Mouse (Mus musculus): ENCODE measurements around the gene Bud23. TPM values are rescaled to one million over a fixed set of nuclear protein-coding genes. Genes with fewer than 3 reads are reported as not detected.
"Not testable (repeated sequence)": the region's sequence is repeated elsewhere in the genome, so short reads cannot be mapped to it uniquely, and the experiment has no call there.

Gene Bud23
- 38.3 TPM in 2 replicates for polyA plus RNA-seq (2015; fragmentation: Nextera tagmentation; extraction: Ambion mirVana)

- DNase-seq; ATAC-seq; H3K9me3 ChIP-seq (ENCODE audit: low read length); H3K4me1 ChIP-seq (ENCODE audit: insufficient read depth); H3K27me3 ChIP-seq (ENCODE audit: insufficient read depth, low read length): not testable (repeated sequence)
- peak within 1 kb of the TSS; percentile 87 for H3K4me3 ChIP-seq (ENCODE audit: low read depth, low read length)
- H3K4me2 ChIP-seq (ENCODE audit: low read depth, low read length), result peak within 1 kb of the TSS; percentile 98
- H3K27ac ChIP-seq (ENCODE audit: low read depth), result peak within 1 kb of the TSS; percentile 74
- peaks cover 16% of the 10 kb centered on the region for H3K36me3 ChIP-seq (replicated peaks; ENCODE audit: insufficient read depth, low read length)
- H3K9ac ChIP-seq (replicated peaks), result peak within 1 kb of the TSS; percentile 91
- 66% methylated on average over 8 of the region's 9 CpGs for WGBS (ENCODE audit: insufficient replicate concordance)
Measured at GRCm38 (mm10) chr5:135064909-135065446, at the start of gene Bud23. TSS of gene Bud23 (minus strand) at chr5:135064959.

- TF ChIP-seq CTCF (IDR thresholded peaks at IDR 0.05; ENCODE audit: low read depth), result no peak
- H3K27ac ChIP-seq (ENCODE audit: low read depth), result no peak overlapping the region
- H3K4me3 ChIP-seq (ENCODE audit: low read depth, low read length), result no peak overlapping the region
- DNase-seq, result no peak
- no peak for ATAC-seq
- no peaks in the 10 kb centered on the region for H3K36me3 ChIP-seq (replicated peaks; ENCODE audit: insufficient read depth, low read length)
- H3K9me3 ChIP-seq (ENCODE audit: low read length), result no peaks in the 10 kb centered on the region
- H3K9ac ChIP-seq (replicated peaks), result no peak overlapping the region
- H3K4me2 ChIP-seq (ENCODE audit: low read depth, low read length), result no peak overlapping the region
- H3K4me1 ChIP-seq (ENCODE audit: insufficient read depth), result peaks cover 11% of the 10 kb centered on the region
- 0 out of 2 replicates have a peak, but pooled peaks cover 3% of the 10 kb centered on the region for H3K27me3 ChIP-seq (ENCODE audit: insufficient read depth, low read length)
- 79% methylated on average over 12 of the region's 12 CpGs for WGBS (ENCODE audit: insufficient replicate concordance)
Measured at GRCm38 (mm10) chr5:135113782-135114181, 49.0 kb upstream of the Bud23 start.

- peaks cover 28% of the 10 kb centered on the region for H3K27me3 ChIP-seq (ENCODE audit: insufficient read depth, low read length)
- no peaks in the 10 kb centered on the region for H3K36me3 ChIP-seq (replicated peaks; ENCODE audit: insufficient read depth, low read length)
- 41% methylated on average over 6 of the region's 6 CpGs for WGBS (ENCODE audit: insufficient replicate concordance)
- DNase-seq, result no peak
- ATAC-seq, result no peak
- no peak overlapping the region for H3K27ac ChIP-seq (ENCODE audit: low read depth)
- no peak overlapping the region for H3K4me3 ChIP-seq (ENCODE audit: low read depth, low read length)
- H3K9me3 ChIP-seq (ENCODE audit: low read length), result no peaks in the 10 kb centered on the region
- no peak overlapping the region for H3K4me2 ChIP-seq (ENCODE audit: low read depth, low read length)
- TF ChIP-seq EP300 (IDR thresholded peaks at IDR 0.05; ENCODE audit: low read depth) (no peak), CTCF (IDR thresholded peaks at IDR 0.05; ENCODE audit: low read depth) (no peak)
- H3K9ac ChIP-seq (replicated peaks), result no peak overlapping the region
- H3K4me1 ChIP-seq (ENCODE audit: insufficient read depth), result peaks cover 11% of the 10 kb centered on the region
Measured at GRCm38 (mm10) chr5:135109976-135110375, 45.2 kb upstream of the Bud23 start.

- Histone ChIP-seq H3K9me3 (ENCODE audit: low read length) (no peaks in the 10 kb centered on the region), H3K9ac (replicated peaks) (no peak overlapping the region), H3K36me3 (replicated peaks; ENCODE audit: insufficient read depth, low read length) (no peaks in the 10 kb centered on the region), H3K4me1 (ENCODE audit: insufficient read depth) (peaks cover 11% of the 10 kb centered on the region), H3K27ac (ENCODE audit: low read depth) (peak overlapping the region; percentile 95), H3K4me3 (ENCODE audit: low read depth, low read length) (no peak overlapping the region), H3K27me3 (ENCODE audit: insufficient read depth, low read length) (peaks cover 28% of the 10 kb centered on the region), H3K4me2 (ENCODE audit: low read depth, low read length) (peak overlapping the region; percentile 76)
- TF ChIP-seq CTCF (IDR thresholded peaks at IDR 0.05; ENCODE audit: low read depth), result no peak
- no peak for TF ChIP-seq EP300 (IDR thresholded peaks at IDR 0.05; ENCODE audit: low read depth)
- ATAC-seq (no peak), DNase-seq (no peak)
- WGBS (ENCODE audit: insufficient replicate concordance), result 76% methylated on average over 3 of the region's 3 CpGs
Measured at GRCm38 (mm10) chr5:135109426-135109825, 44.7 kb upstream of the Bud23 start.

- Histone ChIP-seq H3K4me3 (ENCODE audit: low read depth, low read length) (no peak overlapping the region), H3K27me3 (ENCODE audit: insufficient read depth, low read length) (peaks cover 28% of the 10 kb centered on the region)
- WGBS (ENCODE audit: insufficient replicate concordance), result 39% methylated on average over 6 of the region's 6 CpGs
Measured at GRCm38 (mm10) chr5:135109017-135109416, 44.3 kb upstream of the Bud23 start.

GRCm38 (mm10) chr5:135107521-135108501, 43.1 kb upstream of the Bud23 start:
- Histone ChIP-seq H3K4me2 (ENCODE audit: low read depth, low read length) (peak overlapping the region; percentile 76), H3K27ac (ENCODE audit: low read depth) (peak overlapping the region; percentile 95), H3K4me1 (ENCODE audit: insufficient read depth) (peaks cover 11% of the 10 kb centered on the region), H3K9ac (replicated peaks) (peak overlapping the region; percentile 73), H3K9me3 (ENCODE audit: low read length) (no peaks in the 10 kb centered on the region), H3K36me3 (replicated peaks; ENCODE audit: insufficient read depth, low read length) (no peaks in the 10 kb centered on the region), H3K4me3 (ENCODE audit: low read depth, low read length) (peak overlapping the region; percentile 58), H3K27me3 (ENCODE audit: insufficient read depth, low read length) (peaks cover 28% of the 10 kb centered on the region)
- peak; percentile 88 for DNase-seq
- WGBS (ENCODE audit: insufficient replicate concordance), result 9% methylated on average over 40 of the region's 40 CpGs
- peak; percentile 82 for TF ChIP-seq EP300 (IDR thresholded peaks at IDR 0.05; ENCODE audit: low read depth)
- peak; percentile 74 for TF ChIP-seq CTCF (IDR thresholded peaks at IDR 0.05; ENCODE audit: low read depth)
- ATAC-seq, result peak; percentile 86

More at GRCm38 (mm10) chr5:135109017-135109416, 44.3 kb upstream of the Bud23 start:
- no peak for DNase-seq
- TF ChIP-seq CTCF (IDR thresholded peaks at IDR 0.05; ENCODE audit: low read depth) (no peak), EP300 (IDR thresholded peaks at IDR 0.05; ENCODE audit: low read depth) (no peak)
- Histone ChIP-seq H3K36me3 (replicated peaks; ENCODE audit: insufficient read depth, low read length) (no peaks in the 10 kb centered on the region), H3K9ac (replicated peaks) (peak overlapping the region; percentile 44; the same call in 1 of the 2 replicates), H3K9me3 (ENCODE audit: low read length) (no peaks in the 10 kb centered on the region), H3K4me1 (ENCODE audit: insufficient read depth) (peaks cover 11% of the 10 kb centered on the region), H3K27ac (ENCODE audit: low read depth) (peak overlapping the region; percentile 95), H3K4me2 (ENCODE audit: low read depth, low read length) (peak overlapping the region; percentile 76)
- no peak for ATAC-seq
